Mouse (Mus musculus) pancreas, adult 10 weeks (tissue): Measurements from ENCODE around the gene Gpc6. TPM values are rescaled to one million over a fixed set of nuclear protein-coding genes. Genes with fewer than 3 reads are reported as not detected.

Experiments
- polyA plus RNA-seq: library from polyadenylated mRNA; stranded (reverse); fragments of 350-450 nt; fragmentation: Illumina TruSeq; extraction: RNeasy Lipid Tissue Mini Kit (QIAGEN cat#74804); gene quantifications from one replicate; pipeline ENCODE4 v1.2.3, GENCODE M21; 2015; ENCODE audit warnings: low read depth, low replicate concordance; ENCODE audit not compliant: insufficient read depth

Gpc6 gene
- polyA plus RNA-seq: 1.6 TPM

GRCm38 (mm10) chr14:116924876-116925601 lies at the start of gene Gpc6:
TSS of gene Gpc6 (plus strand) at chr14:116925315.

